Mouse (Mus musculus) layer of hippocampus, postnatal 10 days (tissue): ENCODE measurements around the gene Ptpa. TPM values are rescaled to one million over a fixed set of nuclear protein-coding genes. Genes with fewer than 3 reads are reported as not detected.

ENCODE experiments used
- DNase-seq, 2 experiments: peaks; one replicate each; pipeline ENCODE4 v3.0.0; 2021; ENCODE audit warnings: low spot score in 2 of 2
- long read RNA-seq: library from polyadenylated mRNA; stranded (forward); transcript quantifications from one replicate; pipeline ENCODE4 v2.0.0, GENCODE M21; 2023
- total RNA-seq, 2 experiments: library from RNA; stranded (reverse); gene quantifications; 2 replicates each; pipeline ENCODE4 v1.2.3; 2021

Gene Ptpa
- 100 to 1,000 TPM; 144 to 159 TPM for total RNA-seq
- long read RNA-seq, transcript Ptpa-201 (10 exons, 2,586 nt), result major isoform, 21 of 43 reads
- long read RNA-seq, partial matches to known transcripts, result 17 of 43 reads
- long read RNA-seq, other reads (novel, unspliced or antisense), result 2 of 43 reads

DNA sequence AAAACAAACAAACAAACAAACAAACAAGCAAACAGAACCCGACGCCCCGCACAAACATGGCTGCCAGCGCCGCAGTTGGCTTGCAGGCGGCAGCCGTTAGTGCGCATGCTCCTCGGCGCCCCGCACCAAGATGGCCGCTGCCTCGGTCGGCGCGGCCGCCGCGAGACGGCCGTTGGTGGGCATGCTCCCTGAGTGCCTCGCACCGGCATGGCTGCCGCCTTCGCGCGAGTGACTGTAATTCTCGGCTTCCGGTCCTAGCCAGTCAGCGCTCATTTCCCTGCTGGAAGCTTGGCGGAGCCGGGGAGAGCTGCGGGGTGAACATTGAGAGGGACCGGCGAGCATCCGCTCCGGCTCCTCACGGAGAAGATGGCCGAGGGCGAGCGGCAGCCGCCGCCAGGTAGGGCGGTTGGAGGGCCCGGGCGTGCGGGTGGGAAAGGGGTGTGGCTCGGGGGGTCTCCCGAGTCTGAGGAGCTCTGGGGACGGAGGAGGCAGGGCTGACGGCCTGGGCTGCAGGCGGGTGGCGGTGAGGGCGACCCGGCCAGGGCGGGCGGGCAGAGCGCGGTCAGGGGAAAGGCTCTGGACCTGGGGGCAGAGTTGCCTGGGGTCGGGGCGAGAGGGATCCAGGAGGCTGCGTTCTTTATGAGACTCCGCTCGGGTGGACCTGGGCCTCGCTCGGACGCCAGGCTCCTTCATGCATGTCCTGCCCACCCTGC, at the start of gene Ptpa:
Ptpa (plus strand) TSS at position 104 of the 713 bp plus-strand sequence.
- peak; percentile 95 to 97 for DNase-seq

DNA sequence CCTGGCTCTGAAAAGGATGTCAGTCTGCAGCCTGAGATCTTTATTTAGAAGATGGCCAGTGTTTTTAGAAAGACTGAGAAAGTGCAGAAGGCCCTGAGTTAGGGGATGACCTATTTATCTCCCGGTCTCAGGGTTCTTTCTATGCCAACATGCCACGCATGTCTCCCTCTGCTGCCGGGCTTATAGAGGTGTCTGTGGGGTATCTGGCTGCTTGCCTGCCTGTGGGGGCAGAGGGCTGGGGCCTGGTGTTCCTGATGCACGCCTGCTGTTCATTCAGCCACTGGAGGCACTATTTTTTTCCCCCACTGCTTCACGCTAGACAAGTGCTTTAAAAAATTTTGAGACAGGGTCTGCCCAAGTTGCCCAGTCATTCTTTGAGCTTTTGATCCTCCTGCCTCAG, 49.6 kb upstream of the Ptpa start:
- DNase-seq, result no peak

DNA sequence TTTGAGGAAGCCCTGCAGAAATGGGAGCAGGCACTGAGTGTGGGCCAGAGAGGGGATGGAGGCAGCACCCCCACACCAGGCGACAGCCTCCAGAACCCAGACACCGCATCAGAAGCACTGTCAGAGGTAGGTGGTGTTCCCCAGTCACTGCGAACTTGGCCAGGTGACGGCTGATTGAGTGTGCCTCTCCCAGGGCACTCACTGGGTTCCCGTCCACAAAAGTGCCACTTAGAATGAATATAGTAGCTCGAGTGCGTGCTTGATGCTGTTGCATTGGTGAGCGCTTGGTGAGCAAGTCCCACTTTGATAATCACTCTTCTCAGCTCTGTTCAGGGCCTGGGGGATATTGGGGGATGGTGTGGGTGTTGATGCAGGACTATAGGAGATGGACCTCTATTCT, 44.3 kb upstream of the Ptpa start:
- no peak for DNase-seq

DNA sequence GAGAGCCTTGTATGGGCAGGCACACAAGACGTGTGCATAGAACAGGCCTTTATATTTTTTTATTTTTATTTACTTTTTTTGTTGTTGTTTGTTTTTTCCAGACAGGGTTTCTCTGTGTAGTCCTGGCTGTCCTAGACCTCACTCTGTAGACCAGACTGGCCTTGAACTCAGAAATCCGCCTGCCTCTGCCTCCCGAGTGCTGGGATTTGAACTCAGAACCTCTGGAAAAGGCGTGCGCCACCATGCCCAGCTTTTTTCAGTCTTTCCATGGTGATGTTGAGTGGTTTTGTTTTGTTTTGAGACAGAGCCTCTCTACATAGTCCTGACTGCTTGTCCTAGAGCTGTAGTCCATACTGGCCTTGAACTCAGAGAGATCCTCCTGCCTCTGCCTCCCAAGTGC, 43.1 kb upstream of the Ptpa start:
- no peak for DNase-seq

DNA sequence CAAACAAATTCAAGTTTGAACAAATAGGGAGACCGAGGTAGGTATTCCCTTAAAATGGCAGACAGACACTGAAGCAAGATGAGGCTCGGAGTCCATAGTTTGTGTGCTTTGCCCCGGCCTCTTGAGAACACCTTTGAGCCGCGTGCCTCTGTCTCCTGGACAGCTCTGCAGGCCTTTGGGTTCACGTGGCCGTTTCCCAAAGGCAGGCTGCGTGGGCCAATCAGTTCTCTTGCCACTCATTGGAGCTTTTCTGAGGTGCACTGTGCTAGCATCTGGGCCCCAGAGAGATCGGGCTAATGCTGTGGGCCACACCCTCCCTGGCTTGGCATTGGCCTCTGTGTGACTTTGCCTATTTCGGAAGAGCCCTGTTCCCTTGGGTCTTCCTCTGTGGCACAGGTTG, 39.9 kb upstream of the Ptpa start:
- no peak for DNase-seq

DNA sequence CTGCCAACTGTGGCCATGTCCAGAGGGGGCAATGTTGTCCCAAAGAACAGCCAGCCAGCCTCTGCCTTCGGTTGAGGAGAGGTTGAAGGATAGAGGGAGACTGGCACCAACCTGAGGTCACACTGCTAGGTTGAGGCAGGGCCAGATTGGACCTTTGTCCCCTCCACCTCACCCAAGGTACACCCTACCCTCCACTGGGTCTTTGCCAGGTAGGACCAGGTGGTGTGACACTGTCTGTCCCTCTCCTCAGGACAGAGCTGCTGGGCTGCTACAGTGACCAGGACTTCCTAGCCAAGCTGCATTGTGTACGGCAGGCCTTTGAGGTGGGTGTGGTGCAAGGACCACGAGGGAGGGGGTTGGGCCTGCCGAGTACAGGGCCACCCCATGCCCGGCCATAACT, 38.1 kb upstream of the Ptpa start:
- DNase-seq, result no peak

DNA sequence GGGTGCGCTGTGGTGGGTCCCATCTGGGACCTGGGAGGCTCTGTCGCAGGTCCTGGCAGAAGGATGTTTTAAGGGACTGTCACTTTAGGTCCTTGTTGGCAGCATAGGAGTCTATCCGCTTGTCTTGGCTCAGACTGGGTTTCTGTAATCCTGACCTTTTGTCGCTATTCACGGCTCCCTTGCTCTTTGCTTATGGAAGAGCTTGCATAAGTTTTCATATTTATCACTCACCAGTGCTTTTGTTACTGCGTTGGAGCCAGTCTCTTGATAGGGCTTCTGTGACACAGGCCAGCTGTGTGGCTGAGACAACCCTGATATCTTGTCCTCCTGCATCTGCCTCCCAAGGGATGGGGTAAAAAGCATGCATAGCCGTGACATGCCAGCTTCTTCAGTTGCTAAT, 36.5 kb upstream of the Ptpa start:
- DNase-seq, result no peak

DNA sequence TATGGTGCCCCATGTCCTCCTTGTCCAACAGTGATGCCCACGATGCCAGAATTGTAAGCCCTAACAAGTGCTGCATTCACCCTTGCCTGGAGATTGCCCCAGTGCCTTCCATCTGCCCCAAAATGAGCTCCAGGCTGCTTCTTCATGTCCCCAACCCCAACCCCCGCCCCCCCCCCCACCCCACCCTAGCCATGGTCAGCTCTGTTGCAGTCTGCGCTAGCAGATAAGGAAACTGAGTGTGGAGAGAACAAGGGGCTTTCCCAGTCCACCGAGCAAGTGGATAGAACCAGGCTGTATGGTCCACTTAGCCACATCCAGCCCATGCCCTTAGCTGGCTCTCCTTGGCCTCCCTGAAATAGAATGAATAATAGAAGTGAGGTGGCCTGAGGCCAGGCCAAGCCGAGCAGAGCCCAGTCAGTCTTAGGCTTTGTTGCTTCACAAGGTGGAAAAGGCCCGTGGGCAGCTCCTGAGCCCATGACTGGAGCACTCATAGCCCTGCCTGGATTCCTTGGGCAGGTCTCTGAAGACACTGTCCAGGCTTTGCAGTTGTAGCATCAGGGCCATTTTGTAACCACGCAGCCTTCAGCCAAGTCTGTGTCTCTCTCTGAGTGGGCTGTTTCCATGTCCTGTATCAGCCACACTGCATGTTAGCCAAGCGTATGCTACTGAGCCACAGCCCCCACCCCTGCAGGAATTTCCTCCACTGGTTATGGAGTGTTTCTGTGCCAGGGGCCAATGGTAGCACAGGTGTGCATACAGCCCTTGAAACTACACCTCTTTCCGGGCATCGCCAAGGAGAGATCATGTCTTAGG, 35.1 kb upstream of the Ptpa start:
- DNase-seq, result no peak

DNA sequence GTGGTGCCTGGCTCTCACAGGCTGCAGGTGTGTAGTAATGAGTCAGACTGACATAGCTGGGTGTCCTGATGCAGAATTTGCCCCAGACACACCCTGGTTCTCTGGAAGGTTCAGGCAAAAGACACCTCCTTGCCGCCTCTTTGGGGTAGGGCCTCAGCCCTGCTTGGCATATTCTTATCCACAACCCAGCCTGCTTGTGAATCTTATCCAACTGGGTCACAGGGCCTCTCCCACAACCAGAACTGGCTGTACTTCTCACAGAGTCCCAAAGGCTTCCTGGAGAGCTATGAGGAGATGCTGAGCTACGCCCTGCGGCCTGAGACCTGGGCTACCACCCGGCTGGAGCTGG, 34.5 kb upstream of the Ptpa start:
- DNase-seq, result no peak

DNA sequence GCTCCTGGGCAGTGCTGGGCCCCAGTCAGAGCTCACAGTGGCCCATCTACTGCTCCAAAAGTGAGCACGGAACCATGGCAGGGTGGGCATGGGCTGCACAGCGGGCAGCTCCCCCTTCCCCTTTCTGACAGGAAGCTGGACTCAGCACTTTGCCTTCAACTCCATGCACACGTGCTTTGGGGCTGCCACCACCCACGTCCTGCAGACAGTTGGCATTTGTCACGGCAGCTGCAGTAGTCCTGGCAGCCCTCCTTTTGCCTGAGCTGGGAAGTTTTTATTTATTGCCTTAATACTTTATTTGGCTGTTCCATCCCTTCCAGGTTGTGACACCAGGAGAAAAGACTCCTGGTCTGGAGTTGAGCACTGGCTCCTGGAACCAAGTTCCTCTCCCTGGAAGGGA, 31.0 kb upstream of the Ptpa start:
- no peak for DNase-seq

DNA sequence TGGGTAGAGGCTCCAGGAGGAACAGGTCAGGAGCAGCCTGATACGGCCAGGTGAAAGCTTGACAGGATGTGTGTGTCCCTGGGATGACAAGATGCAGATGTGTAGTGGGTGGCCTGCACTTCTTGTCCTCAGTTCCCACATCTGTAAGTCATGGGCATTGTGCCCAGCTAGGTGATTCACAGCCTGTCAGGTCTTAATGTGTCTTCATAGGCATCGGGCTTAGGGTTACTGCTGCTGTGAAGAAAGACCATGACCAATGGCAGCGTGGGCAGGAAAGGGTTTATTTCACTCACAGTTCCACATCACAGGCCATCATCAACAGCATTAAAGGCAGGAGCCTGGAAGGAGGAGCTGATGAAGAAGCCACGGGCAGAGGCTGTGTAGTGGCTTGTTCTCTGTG, 30.2 kb upstream of the Ptpa start:
- no peak for DNase-seq

DNA sequence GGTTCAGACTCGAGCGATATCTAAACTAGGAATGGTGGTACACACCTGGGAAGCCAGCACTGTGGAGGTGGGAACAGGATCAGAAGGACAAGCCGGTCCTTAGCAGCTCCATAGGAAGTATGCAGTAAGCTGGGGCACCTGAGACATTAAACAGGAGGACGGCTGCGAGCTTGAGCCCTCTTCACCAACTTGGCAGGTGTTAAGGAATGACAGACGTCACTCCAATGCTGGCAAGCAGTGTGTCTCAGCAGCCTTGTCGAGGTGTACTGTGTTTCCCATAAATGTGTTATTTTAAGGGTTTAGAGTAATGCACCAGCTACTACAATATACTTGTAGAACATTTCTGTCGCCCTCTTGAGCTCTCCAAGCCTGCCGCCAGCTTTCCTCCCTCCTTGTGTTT, 28.9 kb upstream of the Ptpa start:
- DNase-seq, result peak in 1 of 2 experiments; percentile 11

DNA sequence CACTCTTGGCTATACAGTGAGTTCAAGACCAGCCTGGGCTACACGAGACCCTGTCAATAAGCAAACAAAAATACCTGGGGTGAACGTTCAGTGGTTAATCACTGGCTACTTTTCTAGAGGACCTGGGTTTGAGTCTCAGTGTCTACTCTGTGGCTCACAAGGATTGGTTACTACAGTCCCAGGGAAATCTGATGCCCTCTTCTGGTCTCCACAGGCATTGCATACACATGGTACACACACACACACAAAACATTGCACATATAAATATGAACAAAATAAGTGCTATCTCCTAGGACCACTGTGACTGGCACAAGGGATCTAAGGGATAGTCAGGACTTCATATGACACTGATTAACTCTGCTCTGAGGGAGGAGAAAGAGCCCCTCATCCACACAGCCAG, 26.8 kb upstream of the Ptpa start:
- no peak for DNase-seq

DNA sequence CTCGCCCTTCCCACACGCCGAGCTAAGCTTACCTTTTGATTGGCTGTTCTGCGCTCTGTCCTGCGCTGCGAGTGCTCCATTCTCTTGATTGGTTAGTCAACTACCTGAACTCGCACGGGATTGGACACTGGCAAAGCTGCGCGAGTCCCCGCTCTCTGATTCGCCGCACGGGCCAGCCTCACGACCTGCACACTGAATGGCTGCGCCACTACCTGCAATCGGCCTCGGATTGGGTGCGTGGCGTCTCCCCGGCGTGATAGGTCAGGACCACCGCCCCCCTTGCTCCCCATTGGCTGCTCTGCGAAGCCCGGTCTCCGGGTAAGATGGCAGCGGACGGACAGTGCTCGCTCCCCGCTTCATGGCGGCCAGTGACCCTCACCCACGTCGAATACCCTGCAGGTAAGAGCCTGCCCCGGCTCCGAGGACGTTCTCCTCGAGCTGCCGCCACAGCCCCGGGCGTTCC, 23.7 kb upstream of the Ptpa start, which contains the start of gene Dolpp1:
Dolpp1 (plus strand) TSS at position 141 of the 463 bp plus-strand sequence.
- peak; percentile 96 to 97 for DNase-seq

DNA sequence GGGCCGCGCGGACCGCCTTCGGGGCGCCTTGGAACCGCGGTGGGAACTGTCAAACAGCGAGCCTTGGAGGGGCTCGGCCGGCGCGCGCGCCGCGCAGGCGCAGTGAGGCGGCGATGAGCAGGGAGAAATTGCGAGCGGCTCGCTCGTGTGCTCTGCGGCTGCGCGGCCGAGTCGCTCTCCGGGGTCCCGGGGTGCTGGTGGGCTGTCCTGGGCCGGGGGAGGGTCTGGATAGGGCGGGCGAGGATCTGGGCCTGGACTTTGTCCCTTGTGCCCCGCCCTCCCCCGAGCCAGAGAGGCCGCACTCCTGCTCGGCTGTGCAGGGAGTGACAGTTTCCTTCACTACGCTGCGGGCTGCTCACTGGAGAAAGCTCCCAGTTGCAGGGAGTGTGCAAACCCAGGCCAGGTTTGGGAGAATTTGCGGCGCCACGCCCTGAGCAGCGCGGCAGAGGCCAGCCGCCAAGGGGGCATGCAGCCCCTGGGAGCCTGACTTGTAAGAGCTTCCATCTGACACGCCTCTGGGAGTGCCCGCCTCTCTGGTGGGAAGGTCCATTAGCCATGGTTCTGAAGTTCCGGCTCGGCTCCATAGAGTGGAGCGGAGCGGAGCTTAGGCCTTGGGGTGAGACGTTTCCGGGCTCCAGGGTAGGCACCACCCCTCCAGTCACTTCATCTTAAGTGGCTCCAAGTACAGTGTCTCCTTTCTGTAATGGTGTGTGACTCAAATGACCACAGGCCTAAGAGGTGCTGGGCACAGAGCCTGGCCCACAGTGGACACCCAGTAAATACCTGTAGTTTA, 23.1 kb upstream of the Ptpa start:
- peak in 1 of 2 experiments; percentile 72 for DNase-seq

DNA sequence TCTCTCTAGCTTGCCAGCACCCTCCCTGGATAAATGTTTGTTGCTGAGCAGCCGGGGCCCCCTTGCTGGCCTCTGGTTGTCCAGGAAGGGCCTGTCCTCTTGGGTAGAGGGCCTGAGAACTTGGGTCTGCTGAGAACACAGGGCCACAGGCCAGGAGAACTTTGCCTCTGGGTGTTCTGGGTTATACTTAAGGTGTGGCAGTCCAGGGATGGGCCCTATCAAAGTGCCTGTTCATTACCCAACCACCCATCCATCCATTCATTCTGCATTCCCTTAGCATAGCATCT, 22.5 kb upstream of the Ptpa start:
- DNase-seq, result no peak

DNA sequence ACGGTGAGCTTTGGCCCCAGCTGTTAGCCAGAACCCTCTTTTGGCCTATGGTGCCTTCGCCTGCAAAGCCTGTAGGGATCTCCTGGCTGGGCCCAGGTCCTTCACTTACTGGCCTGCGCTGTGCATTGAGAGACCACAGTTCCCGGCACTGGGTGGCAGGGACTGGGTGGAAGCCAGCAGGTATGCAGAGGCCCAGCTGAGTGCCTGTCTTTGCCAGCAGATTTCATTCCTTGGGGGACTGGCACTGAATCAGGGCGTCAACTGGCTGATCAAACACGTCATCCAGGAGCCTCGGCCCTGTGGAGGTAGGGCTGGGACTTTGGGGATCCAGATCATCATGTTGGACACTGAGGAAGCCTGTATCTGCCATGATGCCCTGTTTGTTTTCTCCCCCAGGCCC, 20.1 kb upstream of the Ptpa start:
- peak in 1 of 2 experiments; percentile 9 for DNase-seq

DNA sequence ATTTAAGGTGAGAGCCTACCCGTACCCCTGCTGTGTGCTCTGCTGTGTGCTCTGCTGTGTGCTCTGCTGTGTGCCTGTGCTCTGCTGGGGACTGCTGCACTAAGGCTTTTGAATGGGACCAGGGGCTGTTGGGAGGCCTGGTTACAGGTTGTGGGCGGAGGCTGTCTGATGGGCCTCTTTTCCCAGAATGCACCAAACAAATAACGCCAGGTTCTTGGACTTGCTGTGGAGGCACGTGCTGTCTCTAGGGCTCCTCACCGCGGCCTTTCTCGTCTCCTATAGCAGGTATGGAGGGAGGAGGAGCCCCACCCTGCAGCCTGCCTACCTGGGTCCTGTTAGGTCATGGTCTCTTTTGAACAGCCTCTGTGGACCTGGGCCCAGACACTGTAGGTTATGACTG, 19.6 kb upstream of the Ptpa start:
- no peak for DNase-seq

DNA sequence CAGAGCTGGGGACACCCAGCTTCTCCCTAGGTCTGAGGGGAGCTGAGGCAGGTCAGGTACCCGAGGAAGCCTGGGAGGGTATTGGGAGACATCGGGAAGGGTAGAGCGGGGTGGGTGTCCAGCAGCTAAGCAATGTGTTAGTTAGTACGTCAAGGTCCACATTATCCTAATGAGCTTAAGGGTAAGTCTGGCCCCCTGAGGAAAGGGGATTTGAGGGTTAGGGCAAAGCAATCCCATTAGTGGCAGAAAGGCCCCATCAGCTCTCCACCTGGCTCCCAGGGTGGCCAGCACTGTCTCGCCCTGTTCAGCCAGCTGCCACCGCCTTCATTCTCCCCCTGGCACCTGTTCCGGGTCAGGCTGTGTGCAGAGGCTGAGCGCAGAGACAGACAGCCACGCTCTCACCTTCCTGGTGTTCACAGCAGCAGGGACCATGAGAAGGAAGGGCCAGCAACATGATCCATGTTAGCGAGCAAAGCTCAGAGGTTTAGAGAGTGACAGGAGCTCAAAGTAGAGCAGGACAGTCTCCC, 17.8 kb upstream of the Ptpa start:
- peak in 1 of 2 experiments; percentile 20 for DNase-seq

DNA sequence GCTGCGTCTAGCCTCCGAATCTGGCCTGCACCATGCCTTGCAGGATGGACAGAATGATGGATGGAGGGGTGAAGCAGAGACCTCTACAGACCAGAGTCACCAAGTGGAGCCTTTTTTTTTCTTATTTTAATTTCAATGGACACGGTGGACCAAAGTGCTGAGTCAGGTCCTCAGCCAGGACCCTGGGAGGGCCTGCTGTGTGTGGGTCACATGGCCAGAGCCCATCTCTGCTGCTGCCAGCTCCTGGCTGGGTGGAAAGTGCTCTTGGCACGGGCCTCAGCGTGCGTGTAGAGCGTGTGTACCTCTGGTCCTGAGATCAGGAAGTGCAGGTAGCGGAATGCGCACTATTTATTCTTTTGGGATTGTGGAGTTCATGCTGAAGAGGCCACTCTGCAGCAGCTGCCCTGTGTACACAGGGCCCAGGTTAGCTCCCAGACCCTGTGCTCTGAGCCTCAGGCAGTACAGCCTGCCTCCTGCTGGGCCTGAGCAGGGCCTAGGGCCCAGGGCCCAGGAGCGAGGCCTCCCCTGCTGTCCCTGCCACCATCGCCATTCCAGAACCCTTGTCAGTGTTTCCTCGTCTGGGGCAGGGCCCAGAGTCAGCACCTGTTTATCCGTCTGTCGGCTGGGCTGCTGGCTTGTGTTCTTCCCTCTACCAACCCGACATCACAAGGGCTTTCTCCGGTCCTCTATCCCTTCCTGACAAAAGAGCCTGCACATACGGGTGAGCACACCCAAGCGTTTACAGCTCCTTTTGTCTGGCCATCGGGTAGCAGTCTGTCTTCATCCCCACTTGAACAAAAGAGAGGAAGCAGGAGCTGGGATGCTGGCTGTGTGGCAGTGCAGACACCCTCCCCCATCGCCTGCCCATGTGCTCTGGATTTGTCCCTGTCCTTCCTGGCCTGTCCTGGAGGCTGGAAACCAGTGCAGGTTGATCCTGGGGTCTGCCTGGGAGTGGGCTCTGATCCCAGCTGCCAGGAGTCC, 16.4 kb upstream of the Ptpa start:
- peak; percentile 58 to 59 for DNase-seq
